Mouse (Mus musculus) hindbrain, embryonic 16.5 days (tissue): ENCODE results near the gene Rap2a. TPM values are rescaled to one million over a fixed set of nuclear protein-coding genes. Genes with fewer than 3 reads are reported as not detected.

ENCODE experiments used
- ATAC-seq: fragments of 200-750 bp; cut with Nextera tagmentation; 2 replicates; pipeline ENCODE4 v1.8.0; 2017; ENCODE audit warnings: moderate TSS enrichment, moderate library complexity
- H3K27ac ChIP-seq: fragments of 300-500 bp; sonication (generic); 2 replicates; pipeline ENCODE4 v1.5.1; 2014; ENCODE audit warnings: low read depth, mild to moderate bottlenecking, control low read depth, low read length, moderate library complexity
- H3K27me3 ChIP-seq: fragments of 300-500 bp; sonication (generic); replicated peaks from 2 replicates; pipeline ENCODE4 v1.6.1; 2014; ENCODE audit warnings: low read length; ENCODE audit not compliant: control insufficient read depth, insufficient read depth
- H3K36me3 ChIP-seq: fragments of 300-500 bp; sonication (generic); 2 replicates; pipeline ENCODE4 v1.6.1; 2014; ENCODE audit warnings: mild to moderate bottlenecking, low read length, moderate library complexity, mixed read lengths; ENCODE audit not compliant: control insufficient read depth, insufficient read depth
- H3K4me1 ChIP-seq: fragments of 300-500 bp; sonication (generic); 2 replicates; pipeline ENCODE4 v1.6.1; 2014; ENCODE audit warnings: low read depth, low read length; ENCODE audit not compliant: control insufficient read depth, insufficient read depth
- H3K4me2 ChIP-seq: fragments of 300-500 bp; sonication (generic); 2 replicates; pipeline ENCODE4 v1.6.1; 2014; ENCODE audit warnings: mild to moderate bottlenecking, low read length, control low read depth, moderate library complexity
- H3K4me3 ChIP-seq: fragments of 300-500 bp; sonication (generic); 2 replicates; pipeline ENCODE4 v1.5.1; 2014; ENCODE audit warnings: mild to moderate bottlenecking, low read length, control low read depth, moderate library complexity
- H3K9ac ChIP-seq: fragments of 300-500 bp; sonication (generic); 2 replicates; pipeline ENCODE4 v1.6.1; 2014; ENCODE audit warnings: low read depth, mild to moderate bottlenecking, control low read depth, low read length, moderate library complexity
- H3K9me3 ChIP-seq: fragments of 300-500 bp; sonication (generic); 2 replicates; pipeline ENCODE4 v1.6.1; 2014; ENCODE audit warnings: mild to moderate bottlenecking, low read length, moderate library complexity; ENCODE audit not compliant: control insufficient read depth
- WGBS: fragments of 180-500 bp; shearing (Covaris S2); extraction: QIAGEN DNeasy Blood & Tissue Kit; methylation state at CpG from one replicate; pipeline ENCODE4 v1.1.7; 2014; 5-methylcytosine and 5-hydroxymethylcytosine counted together
- polyA plus RNA-seq: library from polyadenylated mRNA; unstranded; fragments of >200 nt; fragmentation: Nextera tagmentation; extraction: Ambion mirVana; gene quantifications from 2 replicates; pipeline ENCODE4 v1.2.1, GENCODE M21; 2015

The Rap2a gene
- polyA plus RNA-seq, 1 experiment from 2014 or later: 9.8 TPM

- 0 out of 2 replicates have a peak, but pooled peaks cover 2% of the 10 kb centered on the region for H3K9me3 ChIP-seq
- H3K36me3 ChIP-seq: no peaks in the 10 kb centered on the region
- no peak overlapping the region for H3K4me2 ChIP-seq
- no peaks in the 10 kb centered on the region for H3K27me3 ChIP-seq
- no peak overlapping the region for H3K9ac ChIP-seq
- no peak overlapping the region for H3K27ac ChIP-seq
- ATAC-seq: no peak
- H3K4me1 ChIP-seq: peaks cover 19% of the 10 kb centered on the region
- no peak overlapping the region for H3K4me3 ChIP-seq
- 86% methylated on average over 5 of the region's 5 CpGs for WGBS
Measured at GRCm38 (mm10) chr14:120484561-120484960, 6.3 kb downstream of the Rap2a start.

DNA sequence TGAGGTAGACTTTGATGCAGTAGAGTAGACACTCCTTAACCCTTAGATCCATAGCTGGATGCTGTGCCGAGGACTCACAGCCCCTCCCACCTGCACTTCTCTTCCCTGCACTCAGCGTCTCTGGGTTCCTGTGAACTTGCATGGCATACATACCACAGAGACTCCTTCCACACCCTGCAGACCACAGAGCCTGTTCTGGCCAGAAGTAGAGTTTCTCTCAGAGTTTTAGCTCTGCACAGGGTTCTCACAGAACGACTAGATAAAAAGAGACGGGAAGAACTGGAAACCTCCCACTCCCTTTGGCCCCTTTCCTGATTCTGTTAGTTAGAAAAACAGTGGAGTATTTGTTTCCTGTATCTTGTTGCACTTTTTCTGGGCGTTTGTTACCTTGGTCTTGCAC lies 18.0 kb downstream of the Rap2a start:
- no peak for ATAC-seq
- no peaks in the 10 kb centered on the region for H3K27me3 ChIP-seq
- no peaks in the 10 kb centered on the region for H3K36me3 ChIP-seq
- no peak overlapping the region for H3K9ac ChIP-seq
- H3K9me3 ChIP-seq: no peaks in the 10 kb centered on the region
- no peak overlapping the region for H3K4me3 ChIP-seq
- H3K4me2 ChIP-seq: no peak overlapping the region
- H3K27ac ChIP-seq: no peak overlapping the region
- no peaks in the 10 kb centered on the region for H3K4me1 ChIP-seq
- 54% methylated on average over 5 of the region's 5 CpGs for WGBS

DNA sequence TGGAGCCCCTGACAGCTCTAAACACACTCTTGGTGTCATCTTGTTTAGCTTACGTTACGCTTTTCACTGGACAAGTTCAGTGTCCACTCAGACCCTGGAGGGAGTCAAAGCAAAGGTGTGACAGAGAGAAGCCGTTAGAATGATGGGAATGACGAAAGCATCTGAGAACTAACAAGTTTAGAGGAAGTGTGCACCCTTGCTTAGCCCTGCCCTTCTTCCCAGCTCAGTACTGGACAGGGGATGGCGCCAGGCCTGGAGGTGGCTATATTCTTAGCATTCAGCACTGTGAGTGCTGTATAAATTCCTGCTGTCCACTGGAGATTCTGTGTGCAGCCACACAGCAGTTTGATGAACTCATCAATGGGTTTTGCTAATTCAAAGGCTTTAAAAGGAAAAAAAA lies 18.6 kb downstream of the Rap2a start:
- Histone ChIP-seq H3K4me1 (no peaks in the 10 kb centered on the region), H3K9me3 (no peaks in the 10 kb centered on the region), H3K27ac (no peak overlapping the region), H3K27me3 (no peaks in the 10 kb centered on the region), H3K9ac (no peak overlapping the region), H3K4me2 (no peak overlapping the region), H3K4me3 (no peak overlapping the region), H3K36me3 (no peaks in the 10 kb centered on the region)
- ATAC-seq: no peak
- 82% methylated on average over 5 of the region's 5 CpGs for WGBS

DNA sequence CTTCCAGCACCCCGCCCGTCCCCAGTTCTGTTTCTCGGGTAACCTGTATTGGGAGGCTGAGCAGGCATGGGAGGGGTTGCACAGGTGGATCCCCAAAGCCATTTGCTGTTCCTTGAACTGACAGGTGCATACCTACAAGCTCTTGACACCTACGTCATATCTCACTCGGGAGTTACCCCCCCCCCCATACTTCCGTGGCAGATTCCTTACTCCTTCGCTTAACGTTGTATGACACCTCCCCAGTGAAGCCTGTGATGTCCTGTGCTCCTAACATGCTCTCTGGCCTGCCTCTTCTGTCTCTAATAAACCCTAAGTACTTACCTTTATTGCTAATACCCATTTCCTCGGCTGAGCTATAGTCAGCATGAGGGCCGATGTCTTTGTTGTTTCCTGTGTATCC lies 20.9 kb downstream of the Rap2a start:
- no peak overlapping the region for H3K27ac ChIP-seq
- H3K27me3 ChIP-seq: no peaks in the 10 kb centered on the region
- H3K4me1 ChIP-seq: no peaks in the 10 kb centered on the region
- no peak for ATAC-seq
- WGBS: 95% methylated on average over 10 of the region's 10 CpGs
- H3K9me3 ChIP-seq: no peaks in the 10 kb centered on the region
- H3K36me3 ChIP-seq: no peaks in the 10 kb centered on the region
- no peak overlapping the region for H3K4me2 ChIP-seq
- no peak overlapping the region for H3K9ac ChIP-seq
- H3K4me3 ChIP-seq: no peak overlapping the region

DNA sequence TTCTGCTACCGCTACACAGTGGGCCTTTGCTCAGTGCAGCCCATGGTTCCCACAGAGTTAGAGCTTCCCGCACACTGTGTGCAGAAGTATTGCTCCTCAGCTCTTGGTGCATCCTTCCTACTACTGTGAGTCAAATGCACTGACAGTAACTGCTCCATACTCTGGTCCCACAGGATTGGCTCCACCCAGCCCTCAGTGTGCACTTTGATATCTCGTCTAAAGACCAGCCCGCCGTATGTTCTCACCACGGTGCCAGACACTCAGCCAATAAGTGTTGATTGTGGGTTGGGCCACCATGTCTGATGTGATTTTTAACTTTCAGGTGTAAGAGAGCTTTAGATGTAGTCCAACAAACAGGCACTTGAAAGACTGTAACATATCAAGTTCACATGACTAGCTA lies 21.4 kb downstream of the Rap2a start:
- Histone ChIP-seq H3K9me3 (no peaks in the 10 kb centered on the region), H3K4me1 (no peaks in the 10 kb centered on the region), H3K4me3 (no peak overlapping the region), H3K36me3 (no peaks in the 10 kb centered on the region), H3K4me2 (no peak overlapping the region), H3K9ac (no peak overlapping the region), H3K27ac (no peak overlapping the region), H3K27me3 (no peaks in the 10 kb centered on the region)
- no peak; the same call in 1 of the 2 replicates for ATAC-seq
- WGBS: 91% methylated on average over 6 of the region's 6 CpGs

DNA sequence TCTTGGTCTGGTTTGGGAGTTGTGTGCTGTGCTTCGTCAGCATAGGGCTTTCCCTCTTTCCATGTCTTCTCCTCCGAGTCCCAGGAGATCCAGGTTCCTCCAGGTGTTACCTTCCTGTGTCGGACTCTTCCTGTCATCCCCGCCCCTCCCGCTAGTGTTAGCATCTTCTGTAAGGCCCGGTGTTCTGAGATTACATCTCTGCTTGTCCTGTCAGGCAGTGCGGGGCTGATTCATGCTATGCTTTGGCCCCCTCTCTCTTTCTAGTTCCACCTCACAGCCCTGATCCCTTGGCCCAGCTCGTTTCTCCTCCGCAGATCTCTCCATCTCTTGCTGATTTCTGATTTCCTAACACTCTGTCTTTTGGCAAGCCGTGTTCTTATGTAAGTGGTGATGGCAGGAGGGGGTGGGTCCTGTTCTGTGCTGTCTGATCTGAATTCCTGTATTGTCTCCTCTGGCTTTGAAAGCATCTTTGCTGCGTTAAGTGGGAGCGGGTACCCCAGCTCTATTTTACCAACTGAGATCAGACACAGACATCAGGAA lies 21.8 kb downstream of the Rap2a start:
- H3K27me3 ChIP-seq: no peaks in the 10 kb centered on the region
- WGBS: 82% methylated on average over 12 of the region's 12 CpGs

GRCm38 (mm10) chr14:120500791-120501190 lies 22.5 kb downstream of the Rap2a start:
- Histone ChIP-seq H3K27ac (no peak overlapping the region), H3K4me3 (no peak overlapping the region), H3K27me3 (no peaks in the 10 kb centered on the region), H3K4me1 (no peaks in the 10 kb centered on the region), H3K4me2 (no peak overlapping the region), H3K36me3 (no peaks in the 10 kb centered on the region), H3K9ac (no peak overlapping the region), H3K9me3 (no peaks in the 10 kb centered on the region)
- WGBS: 90% methylated on average over 5 of the region's 5 CpGs
- no peak for ATAC-seq

More for the DNA sequence above, 21.8 kb downstream of the Rap2a start:
- H3K9me3 ChIP-seq: no peaks in the 10 kb centered on the region
- no peak overlapping the region for H3K4me2 ChIP-seq
- no peak for ATAC-seq
- no peaks in the 10 kb centered on the region for H3K4me1 ChIP-seq
- H3K9ac ChIP-seq: no peak overlapping the region
- H3K27ac ChIP-seq: no peak overlapping the region
- H3K4me3 ChIP-seq: no peak overlapping the region
- no peaks in the 10 kb centered on the region for H3K36me3 ChIP-seq

DNA sequence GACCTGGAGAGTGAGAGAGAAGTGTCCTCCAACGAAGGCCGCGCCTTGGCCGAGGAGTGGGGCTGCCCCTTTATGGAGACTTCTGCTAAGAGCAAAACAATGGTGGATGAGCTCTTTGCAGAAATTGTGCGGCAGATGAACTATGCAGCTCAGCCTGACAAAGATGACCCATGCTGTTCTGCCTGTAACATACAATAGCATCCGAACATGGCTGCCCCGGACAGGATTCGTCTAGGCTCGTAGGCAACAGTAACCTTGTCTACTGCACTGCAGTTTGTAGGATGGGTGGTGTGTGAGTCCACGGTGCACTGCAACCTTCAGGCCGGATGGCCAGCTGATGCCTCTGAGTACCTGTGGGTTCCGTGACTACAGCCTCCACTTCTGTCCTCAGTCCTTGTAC lies 25.4 kb downstream of the Rap2a start:
- no peak overlapping the region for H3K4me3 ChIP-seq
- H3K4me2 ChIP-seq: no peak overlapping the region
- ATAC-seq: no peak
- H3K27ac ChIP-seq: no peak overlapping the region
- WGBS: 94% methylated on average over 12 of the region's 12 CpGs
- no peak overlapping the region for H3K9ac ChIP-seq
- no peaks in the 10 kb centered on the region for H3K36me3 ChIP-seq
- H3K9me3 ChIP-seq: no peaks in the 10 kb centered on the region
- peaks cover 4% of the 10 kb centered on the region for H3K4me1 ChIP-seq
- H3K27me3 ChIP-seq: no peaks in the 10 kb centered on the region

DNA sequence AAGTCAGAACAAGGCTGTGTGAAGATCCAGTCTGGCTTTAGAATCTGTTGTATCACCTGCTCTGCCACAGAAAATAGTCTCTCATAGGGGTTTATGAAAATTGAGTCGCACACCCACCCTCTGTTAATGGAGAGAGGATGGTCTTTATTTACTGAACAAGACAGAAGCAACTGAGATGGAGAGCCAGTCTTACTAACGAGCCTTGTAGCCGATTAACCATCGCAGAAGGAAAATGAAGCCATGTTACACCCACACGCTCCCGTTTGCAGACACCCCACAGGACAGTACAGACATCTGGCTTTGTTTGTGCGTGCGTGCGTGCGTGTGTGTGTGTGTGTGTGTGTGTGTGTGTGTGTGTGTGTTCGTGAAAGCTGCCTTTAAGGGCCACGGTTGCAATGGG lies 26.2 kb downstream of the Rap2a start:
- Histone ChIP-seq H3K27ac (no peak overlapping the region), H3K4me2 (no peak overlapping the region), H3K36me3 (0 out of 2 replicates have a peak, but pooled peaks cover 3% of the 10 kb centered on the region), H3K27me3 (no peaks in the 10 kb centered on the region), H3K9me3 (no peaks in the 10 kb centered on the region), H3K9ac (no peak overlapping the region), H3K4me1 (peaks cover 4% of the 10 kb centered on the region), H3K4me3 (no peak overlapping the region)
- no peak for ATAC-seq
- 87% methylated on average over 12 of the region's 12 CpGs for WGBS
